ENCODE assay signal across 35 mouse cellular contexts in genomic region chr9:21272391-21272790, GRCm38 (mm10). TPM values are rescaled to one million over a fixed set of nuclear protein-coding genes. Genes with fewer than 3 reads are reported as not detected.
"Had no signal": no experiment of that assay in that cellular context is flagged by ENCODE, and none has a peak within 500 bp of the region (broad histone marks: within the 10 kb centered on the region; RNA-seq: fewer than 3 reads in every experiment).

No protein-coding gene starts in this region.

- H3K4me3 ChIP-seq: heart, embryonic 12.5 days; heart, embryonic 13.5 days; heart, embryonic 15.5 days; hindbrain, embryonic 10.5 days; hindbrain, embryonic 12.5 days; hindbrain, embryonic 13.5 days; hindbrain, embryonic 15.5 days; intestine, embryonic 15.5 days; kidney, embryonic 15.5 days; layer of hippocampus, adult 2 months; left cerebral cortex, adult 2 months had no signal

- ATAC-seq: hindbrain, embryonic 16.5 days; hindbrain, postnatal 0 days; inflammation-experienced regulatory T-cells, adult 6 months; intestine, embryonic 15.5 days; intestine, embryonic 16.5 days; intestine, postnatal 0 days had no signal

- DNase-seq: heart, postnatal 10 days; heart, postnatal 14 days; heart, postnatal 36 days; heart, postnatal 4 days; kidney, adult 11 months; kidney, adult 18-20 months; kidney, adult 2 months; kidney, adult 8-10 months; kidney, adult 9 months; kidney, postnatal 10 days; kidney, postnatal 14 days; kidney, postnatal 25 days; kidney, postnatal 36 days; kidney, postnatal 4 days; layer of hippocampus, adult 9-11 months; layer of hippocampus, postnatal 36 days had no signal

- H3K9me3 ChIP-seq: heart, embryonic 12.5 days; heart, embryonic 13.5 days; heart, embryonic 15.5 days; hindbrain, embryonic 10.5 days; hindbrain, embryonic 12.5 days; hindbrain, embryonic 13.5 days; hindbrain, embryonic 15.5 days; intestine, embryonic 15.5 days; kidney, embryonic 15.5 days had no signal

- H3K27me3 ChIP-seq: heart, embryonic 12.5 days; heart, embryonic 13.5 days; heart, embryonic 15.5 days; hindbrain, embryonic 12.5 days; hindbrain, embryonic 13.5 days; hindbrain, embryonic 15.5 days; intestine, embryonic 15.5 days; kidney, embryonic 15.5 days had no signal

- H3K27ac ChIP-seq: heart, embryonic 13.5 days; heart, embryonic 15.5 days; hindbrain, embryonic 10.5 days; hindbrain, embryonic 12.5 days; hindbrain, embryonic 13.5 days; hindbrain, embryonic 14.5 days; hindbrain, embryonic 15.5 days; hindbrain, postnatal 0 days; intestine, embryonic 15.5 days; kidney, embryonic 15.5 days; kidney, postnatal 0 days; layer of hippocampus, adult 2 months; left cerebral cortex, adult 2 months had no signal

- H3K4me1 ChIP-seq: hindbrain, embryonic 10.5 days; hindbrain, embryonic 12.5 days; intestine, embryonic 15.5 days; kidney, embryonic 15.5 days had no signal

- H3K9ac ChIP-seq: heart, embryonic 12.5 days; heart, embryonic 13.5 days; heart, embryonic 15.5 days; hindbrain, embryonic 12.5 days; hindbrain, embryonic 13.5 days; hindbrain, embryonic 14.5 days; hindbrain, embryonic 15.5 days; intestine, embryonic 15.5 days; kidney, embryonic 15.5 days had no signal

- H3K4me2 ChIP-seq: heart, embryonic 12.5 days; heart, embryonic 13.5 days; heart, embryonic 15.5 days; hindbrain, embryonic 12.5 days; hindbrain, embryonic 13.5 days; hindbrain, embryonic 14.5 days; hindbrain, embryonic 15.5 days; intestine, embryonic 15.5 days; kidney, embryonic 15.5 days had no signal

RNA-seq across cellular contexts. Expression of gene S1pr5, which starts 24.1 kb away (rescaled TPM):
- polyA plus RNA-seq: intestine, embryonic 15.5 days; intestine, postnatal 0 days; kidney, embryonic 15.5 days; kidney, postnatal 0 days; large intestine, adult 2 months had no signal
